Mouse (Mus musculus): ENCODE results near the gene Dnaja2. TPM values are rescaled to one million over a fixed set of nuclear protein-coding genes. Genes with fewer than 3 reads are reported as not detected.
A peak's percentile ranks its signal among the peaks of the same experiment; 100 is the strongest.

Gene Dnaja2
- 62.3 and 67.5 TPM in 2 replicates for polyA plus RNA-seq (2015; fragmentation: Nextera tagmentation; extraction: Ambion mirVana)

DNA sequence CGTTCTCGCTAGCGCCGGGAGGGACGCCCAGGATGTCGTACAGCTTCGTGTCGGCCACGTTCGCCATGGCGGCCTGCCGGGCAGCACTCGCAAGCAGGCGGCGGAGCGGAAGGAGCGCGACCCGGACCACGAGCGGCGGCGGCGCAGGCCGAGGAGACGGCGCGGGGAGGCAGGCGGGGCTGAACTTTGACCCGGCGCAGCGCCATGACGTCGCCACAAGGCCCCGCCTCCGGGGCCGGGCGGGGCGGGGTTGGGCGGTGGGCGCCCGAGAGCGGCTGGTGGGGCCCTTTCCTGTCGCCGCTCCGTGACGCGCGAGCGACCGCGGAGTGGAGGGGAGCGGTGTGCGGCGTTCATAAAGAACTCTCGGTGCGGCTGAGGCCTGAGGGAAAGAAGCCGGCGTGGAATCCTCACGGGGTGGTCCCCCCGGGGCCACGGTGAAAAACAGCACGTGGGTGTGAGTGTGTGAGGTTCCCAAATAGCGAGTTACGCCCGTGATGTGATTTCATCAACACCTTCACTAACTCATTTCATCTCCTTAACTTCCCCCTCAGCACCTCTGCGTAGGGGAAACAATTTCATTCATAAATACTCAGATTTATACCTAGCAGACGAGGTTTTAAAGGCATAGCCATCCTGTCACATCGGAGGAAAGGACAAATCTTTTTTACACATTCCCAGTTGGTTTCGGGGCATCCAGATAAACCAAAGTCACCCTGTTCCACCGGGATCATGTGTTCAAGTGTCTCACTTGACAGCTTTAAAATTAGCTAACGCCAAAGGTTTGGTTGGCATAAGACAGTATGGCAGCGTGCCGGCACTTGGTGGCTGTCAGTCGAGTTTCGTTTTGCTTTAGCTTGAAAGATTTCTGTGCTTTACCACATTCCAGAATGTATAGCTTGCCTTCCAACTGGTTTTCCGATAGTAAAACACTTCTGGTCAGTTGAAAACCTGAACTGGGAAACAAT, at the start of gene Dnaja2:
TSS of gene Dnaja2 (minus strand) at position 164 of the 965 bp plus-strand sequence.
- under 1% methylated on average over 75 of the region's 77 CpGs for WGBS (ENCODE audit: insufficient replicate concordance)
- H3K4me1 ChIP-seq (replicated peaks), result peaks cover 50% of the 10 kb centered on the region
- H3K4me2 ChIP-seq, result peak within 1 kb of the TSS; percentile 76
- H3K9me3 ChIP-seq (replicated peaks), result no peaks in the 10 kb centered on the region
- peak within 1 kb of the TSS; percentile 99 for H3K4me3 ChIP-seq (replicated peaks)
- no peaks in the 10 kb centered on the region for H3K27me3 ChIP-seq
- peak within 1 kb of the TSS; percentile 94 for H3K9ac ChIP-seq
- peak within 1 kb of the TSS; percentile 92 for H3K27ac ChIP-seq (replicated peaks)
- H3K36me3 ChIP-seq (replicated peaks), result peaks cover 29% of the 10 kb centered on the region
- peak; percentile 93 for ATAC-seq (ENCODE audit: insufficient read depth)

- no peaks in the 10 kb centered on the region for H3K27me3 ChIP-seq
- H3K4me1 ChIP-seq (replicated peaks), result peaks cover 6% of the 10 kb centered on the region; the same call in 1 of the 2 replicates
- H3K9ac ChIP-seq, result no peak overlapping the region
- no peak overlapping the region for H3K27ac ChIP-seq (replicated peaks)
- H3K4me3 ChIP-seq (replicated peaks), result no peak overlapping the region
- H3K36me3 ChIP-seq (replicated peaks), result no peaks in the 10 kb centered on the region
- no peak; the same call in 1 of the 2 replicates for ATAC-seq (ENCODE audit: insufficient read depth)
- WGBS (ENCODE audit: insufficient replicate concordance), result 44% methylated on average over 4 of the region's 4 CpGs
- H3K9me3 ChIP-seq (replicated peaks), result no peaks in the 10 kb centered on the region
- H3K4me2 ChIP-seq, result no peak overlapping the region
Observed at GRCm38 (mm10) chr8:85604201-85604600, 49.1 kb upstream of the Dnaja2 start.

GRCm38 (mm10) chr8:85603203-85603895, 48.2 kb upstream of the Dnaja2 start:
- Histone ChIP-seq H3K4me3 (replicated peaks) (no peak overlapping the region), H3K4me1 (replicated peaks) (peaks cover 6% of the 10 kb centered on the region; the same call in 1 of the 2 replicates), H3K27me3 (no peaks in the 10 kb centered on the region), H3K27ac (replicated peaks) (no peak overlapping the region), H3K4me2 (no peak overlapping the region), H3K9ac (no peak overlapping the region), H3K36me3 (replicated peaks) (no peaks in the 10 kb centered on the region), H3K9me3 (replicated peaks) (no peaks in the 10 kb centered on the region)
- 33% methylated on average over 8 of the region's 8 CpGs for WGBS (ENCODE audit: insufficient replicate concordance)
- ATAC-seq (ENCODE audit: insufficient read depth), result no peak

- no peak overlapping the region for H3K4me3 ChIP-seq (replicated peaks)
- no peaks in the 10 kb centered on the region for H3K27me3 ChIP-seq
- WGBS (ENCODE audit: insufficient replicate concordance), result 60% methylated on average over 4 of the region's 4 CpGs
- H3K4me1 ChIP-seq (replicated peaks), result peaks cover 6% of the 10 kb centered on the region; the same call in 1 of the 2 replicates
- H3K36me3 ChIP-seq (replicated peaks), result no peaks in the 10 kb centered on the region
- no peak overlapping the region for H3K9ac ChIP-seq
- no peaks in the 10 kb centered on the region for H3K9me3 ChIP-seq (replicated peaks)
- no peak overlapping the region for H3K4me2 ChIP-seq
- no peak overlapping the region for H3K27ac ChIP-seq (replicated peaks)
- no peak for ATAC-seq (ENCODE audit: insufficient read depth)
Observed at GRCm38 (mm10) chr8:85602737-85603136, 47.6 kb upstream of the Dnaja2 start.

DNA sequence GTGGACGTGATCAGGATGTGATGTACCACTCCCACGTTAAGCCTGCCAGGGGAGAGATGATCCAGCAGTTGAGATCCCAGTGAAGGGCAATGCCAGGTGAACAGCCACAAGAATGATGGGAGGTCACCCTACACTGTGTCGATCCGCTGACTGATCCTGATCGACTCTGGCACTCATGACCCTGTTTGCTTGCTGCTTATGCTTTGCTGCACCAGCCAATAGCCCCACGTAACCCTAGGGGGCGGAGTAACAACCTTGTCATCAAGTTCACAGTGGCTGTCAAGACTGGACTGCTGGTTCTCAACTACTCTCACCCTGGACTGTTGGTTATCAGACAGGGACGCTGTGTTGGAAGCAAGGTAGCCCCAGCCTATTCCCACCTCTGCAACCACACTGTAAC, 46.6 kb upstream of the Dnaja2 start:
- Histone ChIP-seq H3K9ac (no peak overlapping the region), H3K4me1 (replicated peaks) (peaks cover 6% of the 10 kb centered on the region; the same call in 1 of the 2 replicates), H3K4me2 (no peak overlapping the region), H3K4me3 (replicated peaks) (no peak overlapping the region), H3K27ac (replicated peaks) (no peak overlapping the region), H3K27me3 (no peaks in the 10 kb centered on the region), H3K9me3 (replicated peaks) (no peaks in the 10 kb centered on the region), H3K36me3 (replicated peaks) (no peaks in the 10 kb centered on the region)
- no peak for ATAC-seq (ENCODE audit: insufficient read depth)
- WGBS (ENCODE audit: insufficient replicate concordance), result 66% methylated on average over 8 of the region's 8 CpGs

GRCm38 (mm10) chr8:85597413-85598191, 42.5 kb upstream of the Dnaja2 start:
- Histone ChIP-seq H3K4me1 (replicated peaks) (no peaks in the 10 kb centered on the region; the same call in 1 of the 2 replicates), H3K36me3 (replicated peaks) (no peaks in the 10 kb centered on the region), H3K9ac (no peak overlapping the region), H3K4me2 (no peak overlapping the region), H3K27me3 (no peaks in the 10 kb centered on the region), H3K9me3 (replicated peaks) (no peaks in the 10 kb centered on the region), H3K4me3 (replicated peaks) (no peak overlapping the region), H3K27ac (replicated peaks) (no peak overlapping the region)
- no peak for ATAC-seq (ENCODE audit: insufficient read depth)
- WGBS (ENCODE audit: insufficient replicate concordance), result 46% methylated on average over 8 of the region's 8 CpGs

DNA sequence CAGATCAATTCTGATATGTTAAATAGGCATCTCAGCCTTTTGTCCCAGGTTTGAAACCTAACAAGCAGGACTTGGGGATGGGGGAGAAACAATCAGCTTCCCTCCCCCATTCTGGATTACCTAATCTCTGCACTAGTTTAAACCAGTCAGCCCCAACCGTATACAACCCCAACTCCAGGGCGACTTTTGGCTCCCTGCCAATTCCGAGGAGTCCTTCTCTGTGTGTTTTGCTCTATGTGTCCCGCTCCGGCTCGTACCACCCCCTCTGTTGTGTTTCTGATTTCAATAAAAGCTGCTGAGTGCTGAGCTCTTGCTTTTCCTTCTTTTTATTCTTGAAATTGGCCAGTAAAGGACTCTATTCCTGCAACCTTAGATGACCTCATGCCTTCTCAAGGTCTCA, 40.2 kb upstream of the Dnaja2 start:
- 61% methylated on average over 6 of the region's 6 CpGs for WGBS (ENCODE audit: insufficient replicate concordance)
- no peaks in the 10 kb centered on the region for H3K27me3 ChIP-seq
- H3K27ac ChIP-seq (replicated peaks), result no peak overlapping the region
- H3K4me2 ChIP-seq, result no peak overlapping the region
- H3K9ac ChIP-seq, result no peak overlapping the region
- no peaks in the 10 kb centered on the region for H3K9me3 ChIP-seq (replicated peaks)
- peak; percentile 70 for ATAC-seq (ENCODE audit: insufficient read depth)
- H3K4me1 ChIP-seq (replicated peaks), result no peaks in the 10 kb centered on the region; the same call in 1 of the 2 replicates
- no peak overlapping the region for H3K4me3 ChIP-seq (replicated peaks)
- H3K36me3 ChIP-seq (replicated peaks), result no peaks in the 10 kb centered on the region

DNA sequence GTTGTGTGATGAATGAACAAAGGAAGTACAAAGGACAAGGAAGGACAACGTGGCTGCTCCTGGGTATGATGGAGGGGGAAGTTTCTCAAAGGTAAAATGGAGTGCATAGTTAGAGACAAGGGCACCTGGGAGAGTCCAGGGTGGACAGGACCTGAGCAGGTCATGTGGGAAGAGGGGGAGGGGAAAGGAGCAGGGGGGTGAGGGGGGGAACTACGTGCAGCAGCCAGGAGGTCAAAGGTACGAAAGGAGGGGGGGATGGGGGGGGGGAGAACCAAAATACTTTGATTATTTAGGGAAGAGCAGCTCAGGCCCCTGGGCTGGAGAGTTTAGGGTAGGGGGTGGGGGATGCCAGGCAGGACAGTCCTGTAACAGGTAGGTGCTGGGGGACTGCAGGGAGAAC, 39.8 kb upstream of the Dnaja2 start:
- Histone ChIP-seq H3K4me3 (replicated peaks) (no peak overlapping the region), H3K27me3 (no peaks in the 10 kb centered on the region), H3K36me3 (replicated peaks) (no peaks in the 10 kb centered on the region), H3K4me2 (no peak overlapping the region), H3K27ac (replicated peaks) (no peak overlapping the region), H3K9ac (no peak overlapping the region), H3K4me1 (replicated peaks) (no peaks in the 10 kb centered on the region; the same call in 1 of the 2 replicates), H3K9me3 (replicated peaks) (no peaks in the 10 kb centered on the region)
- peak; percentile 44; the same call in 1 of the 2 replicates for ATAC-seq (ENCODE audit: insufficient read depth)
- WGBS (ENCODE audit: insufficient replicate concordance), result 40% methylated on average over 3 of the region's 3 CpGs

DNA sequence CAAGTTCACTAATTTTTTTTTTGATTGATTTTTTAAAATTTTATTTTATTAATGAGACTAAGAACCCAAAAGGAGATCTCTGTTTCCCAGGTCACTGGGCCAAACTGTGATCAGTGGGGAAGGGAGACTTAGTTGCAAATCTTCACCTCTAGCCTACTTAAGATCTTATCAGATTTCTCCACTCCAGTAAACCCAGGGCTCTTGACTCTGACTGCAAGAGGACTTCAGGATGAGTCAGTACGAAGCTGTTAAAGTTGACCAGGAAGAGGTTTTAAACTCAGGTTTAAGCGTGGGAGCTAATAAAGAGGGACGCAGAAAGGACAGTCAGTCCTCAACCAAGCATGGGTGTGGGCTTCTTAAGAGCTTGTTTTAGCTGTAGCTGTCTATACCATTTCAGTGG, 38.2 kb upstream of the Dnaja2 start:
- no peaks in the 10 kb centered on the region for H3K9me3 ChIP-seq (replicated peaks)
- no peak overlapping the region for H3K27ac ChIP-seq (replicated peaks)
- no peak overlapping the region for H3K4me3 ChIP-seq (replicated peaks)
- H3K9ac ChIP-seq, result no peak overlapping the region
- H3K4me2 ChIP-seq, result no peak overlapping the region
- H3K36me3 ChIP-seq (replicated peaks), result no peaks in the 10 kb centered on the region
- ATAC-seq (ENCODE audit: insufficient read depth), result no peak
- 55% methylated on average over 3 of the region's 3 CpGs for WGBS (ENCODE audit: insufficient replicate concordance)
- no peaks in the 10 kb centered on the region for H3K27me3 ChIP-seq
- H3K4me1 ChIP-seq (replicated peaks), result no peaks in the 10 kb centered on the region; the same call in 1 of the 2 replicates

GRCm38 (mm10) chr8:85591532-85591931, 36.4 kb upstream of the Dnaja2 start:
- Histone ChIP-seq H3K27me3 (no peaks in the 10 kb centered on the region), H3K9ac (no peak overlapping the region), H3K4me2 (no peak overlapping the region), H3K9me3 (replicated peaks) (no peaks in the 10 kb centered on the region), H3K36me3 (replicated peaks) (no peaks in the 10 kb centered on the region), H3K4me1 (replicated peaks) (no peaks in the 10 kb centered on the region; the same call in 1 of the 2 replicates), H3K4me3 (replicated peaks) (no peak overlapping the region), H3K27ac (replicated peaks) (no peak overlapping the region)
- WGBS (ENCODE audit: insufficient replicate concordance), result 53% methylated on average over 1 of the region's 1 CpGs
- ATAC-seq (ENCODE audit: insufficient read depth), result no peak

Measured in liver, embryonic 15.5 days (tissue).